Mouse (Mus musculus) cerebellum, adult 11-12 months (tissue): Measurements from ENCODE around the gene Fbxo46.

Experiments
- DNase-seq: peaks from one replicate; pipeline ENCODE4 v3.0.0; 2022

Fbxo46 gene

GRCm38 (mm10) chr7:19136673-19137334 is 17.1 kb downstream of the Fbxo46 start:
- peak; percentile 41 for DNase-seq

GRCm38 (mm10) chr7:19137380-19137779 is 17.7 kb downstream of the Fbxo46 start:
- peak; percentile 33 for DNase-seq

DNA sequence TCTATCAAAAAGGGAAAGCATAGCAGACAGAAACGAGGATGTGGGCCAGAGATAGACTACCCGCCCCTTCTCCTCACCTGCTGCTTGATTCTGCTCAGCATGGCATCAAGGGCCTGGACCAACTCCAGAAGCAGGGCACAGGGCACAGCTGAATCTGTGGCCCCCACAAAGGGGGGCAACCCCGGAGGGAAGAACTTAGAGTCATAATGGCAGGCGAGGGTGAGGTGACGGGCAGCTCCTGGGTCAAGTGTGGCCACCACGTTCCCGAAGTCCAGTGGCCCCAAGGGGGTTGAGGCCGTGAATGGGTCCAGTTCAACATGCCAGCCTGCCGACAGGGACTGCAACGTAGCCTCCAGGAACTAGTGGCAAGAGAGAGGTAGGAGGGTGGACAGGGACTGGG is 27.1 kb downstream of the Fbxo46 start:
- peak; percentile 63 for DNase-seq

DNA sequence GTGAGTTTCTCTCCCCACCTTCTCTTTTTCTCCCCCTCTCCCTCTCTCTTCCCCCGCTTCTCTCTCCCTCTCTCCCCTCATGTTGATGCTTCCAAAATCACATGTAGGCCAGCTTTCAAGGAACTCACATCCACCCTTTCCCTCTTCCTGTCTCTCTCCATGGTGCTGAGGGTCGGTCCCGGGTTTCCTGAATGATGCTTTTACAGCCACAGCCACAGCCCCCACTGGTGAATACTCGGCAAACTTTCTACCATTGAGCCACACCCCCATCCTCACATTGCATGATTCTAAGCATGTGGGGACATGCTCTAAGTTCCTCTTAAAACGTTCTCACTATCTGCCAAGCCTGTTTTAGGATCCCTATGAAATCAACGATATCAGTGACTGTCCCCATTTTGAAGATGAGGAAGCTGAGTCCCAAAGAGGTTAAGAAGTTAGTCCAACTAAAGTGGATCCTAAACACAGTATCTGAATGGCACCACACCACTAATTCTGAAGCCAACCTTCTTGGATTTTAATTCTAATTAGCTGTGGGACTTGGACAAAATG is 27.9 kb downstream of the Fbxo46 start:
- DNase-seq: no peak

- no peak for DNase-seq
These were observed 28.7 kb downstream of the Fbxo46 start for GRCm38 (mm10) chr7:19148180-19148874.

DNA sequence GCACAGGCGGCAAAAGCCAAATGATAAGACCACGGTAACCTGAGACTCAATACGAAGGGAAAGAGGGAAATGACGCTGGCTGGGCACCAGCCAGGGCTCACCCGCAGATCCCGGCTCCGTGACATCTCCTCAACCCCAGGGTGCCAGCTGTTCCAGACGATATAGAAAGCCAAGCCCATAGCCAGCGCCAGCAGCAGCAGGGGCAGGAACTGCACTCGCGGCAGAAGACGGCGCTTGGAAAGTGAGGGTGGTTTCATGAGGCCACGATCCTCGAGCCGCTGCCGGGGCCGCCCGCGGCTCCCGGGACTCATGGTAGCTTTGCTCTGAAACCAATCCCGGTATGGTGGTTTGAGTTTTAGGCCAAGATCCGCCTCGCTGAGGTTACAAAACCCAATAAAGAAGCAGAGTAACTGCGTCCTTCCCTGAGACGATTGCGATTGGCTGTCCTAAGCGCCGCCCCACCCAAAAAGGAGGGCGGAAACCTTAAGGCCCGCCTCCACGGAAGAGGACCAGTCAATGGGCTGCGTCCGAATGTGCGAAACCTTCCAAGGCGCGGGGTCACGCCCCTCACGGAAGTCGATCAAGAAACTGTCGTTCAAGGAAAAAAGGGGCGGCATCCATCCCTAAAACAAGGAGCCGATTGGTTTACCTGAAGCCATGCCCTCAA is 29.3 kb downstream of the Fbxo46 start, which contains the start of gene Qpctl:
Gene Qpctl (minus strand): TSS at position 417 of the 667 bp plus-strand sequence.
- peak; percentile 99 for DNase-seq

DNA sequence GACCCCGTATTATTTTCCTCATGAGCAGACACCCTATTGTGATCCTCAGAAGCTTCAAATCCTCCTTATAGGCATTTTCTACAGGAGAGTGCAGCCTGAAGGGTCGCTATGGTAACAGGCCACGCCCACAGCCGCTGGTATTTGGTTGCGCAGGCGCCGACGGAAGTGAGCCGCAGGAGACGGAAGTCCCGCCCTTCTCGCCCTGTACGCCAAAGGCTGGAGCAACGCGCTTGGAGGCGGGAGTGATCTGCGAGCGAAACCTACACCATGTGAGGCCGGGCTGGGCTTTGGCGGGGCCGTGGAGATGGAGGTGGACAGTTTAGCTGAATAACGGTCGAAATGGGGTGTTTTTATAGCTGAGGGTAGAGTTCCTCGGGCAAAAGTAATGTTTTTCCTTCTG is 30.0 kb downstream of the Fbxo46 start, which contains the start of gene Snrpd2:
Gene Snrpd2 (plus strand): TSS at position 97 of the 400 bp plus-strand sequence.
- peak; percentile 95 for DNase-seq

DNA sequence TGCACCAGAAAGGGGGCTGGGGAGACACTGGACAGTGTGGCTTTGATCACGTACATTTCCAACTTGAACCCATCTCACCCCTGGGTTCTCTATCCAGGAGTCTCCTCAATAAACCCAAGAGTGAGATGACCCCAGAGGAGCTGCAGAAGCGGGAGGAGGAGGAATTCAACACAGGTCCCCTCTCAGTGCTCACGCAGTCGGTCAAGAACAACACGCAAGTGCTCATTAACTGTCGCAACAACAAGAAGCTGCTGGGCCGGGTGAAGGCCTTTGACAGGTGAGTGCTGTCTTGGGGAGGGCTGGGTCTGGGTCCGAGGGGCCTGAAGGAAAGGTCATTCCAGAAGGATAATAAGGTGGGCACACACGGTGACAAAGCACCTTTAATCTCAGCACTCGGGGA is 31.5 kb downstream of the Fbxo46 start:
- DNase-seq: peak; percentile 48

GRCm38 (mm10) chr7:19154796-19155195 is 35.1 kb downstream of the Fbxo46 start:
- no peak for DNase-seq

GRCm38 (mm10) chr7:19155825-19156475 is 36.3 kb downstream of the Fbxo46 start:
- no peak for DNase-seq

- peak; percentile 91 for DNase-seq
These were observed 37.6 kb downstream of the Fbxo46 start for GRCm38 (mm10) chr7:19157160-19157800.

- no peak for DNase-seq
These were observed 38.9 kb downstream of the Fbxo46 start for GRCm38 (mm10) chr7:19158601-19159000.

DNA sequence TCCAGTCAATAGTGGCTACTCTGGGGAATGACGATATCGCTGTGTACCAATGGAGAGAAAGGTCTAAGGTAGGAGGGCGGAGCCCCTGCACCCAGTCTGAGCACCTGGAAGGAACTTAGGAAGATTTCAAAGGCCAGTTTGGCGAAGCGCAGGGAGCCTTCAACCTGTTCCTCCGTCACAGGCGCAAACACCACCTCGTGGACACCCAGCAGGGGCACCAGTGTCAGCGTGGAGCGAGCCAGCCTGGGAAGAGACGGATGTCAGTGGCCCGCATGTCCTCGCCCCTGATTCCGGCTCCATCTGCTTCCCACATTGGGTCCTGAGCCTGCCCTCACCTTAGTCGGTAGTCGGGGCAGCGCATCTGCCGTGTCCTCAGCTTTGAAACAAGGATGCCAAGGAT is 39.8 kb downstream of the Fbxo46 start:
- DNase-seq: no peak

GRCm38 (mm10) chr7:19160115-19160514 is 40.5 kb downstream of the Fbxo46 start:
- DNase-seq: no peak

GRCm38 (mm10) chr7:19162928-19163327 is 43.3 kb downstream of the Fbxo46 start:
- no peak for DNase-seq

- no peak for DNase-seq
These were observed 44.1 kb downstream of the Fbxo46 start for GRCm38 (mm10) chr7:19163752-19164151.

DNA sequence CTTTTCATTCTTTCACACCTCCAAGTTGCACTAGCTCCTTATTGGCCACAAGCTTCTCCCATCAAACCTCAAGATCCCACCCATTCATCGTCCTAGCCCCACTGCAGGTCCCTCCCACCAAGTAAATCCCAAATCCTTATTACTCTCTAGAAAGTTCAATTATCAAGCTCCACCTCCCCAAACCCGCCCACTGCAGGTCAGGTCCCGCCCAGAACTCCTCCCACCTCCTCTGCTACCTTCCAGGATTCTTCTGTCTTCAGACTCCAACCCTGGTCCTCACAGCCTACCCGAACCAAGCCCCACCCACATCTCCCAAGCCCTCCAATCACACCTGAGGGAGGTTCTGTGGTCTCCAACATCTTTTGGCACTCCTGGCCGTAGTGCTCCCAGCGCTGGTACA is 44.5 kb downstream of the Fbxo46 start:
- DNase-seq: no peak

- DNase-seq: no peak
These were observed 45.3 kb downstream of the Fbxo46 start for GRCm38 (mm10) chr7:19164978-19165377.

- no peak for DNase-seq
These were observed 46.2 kb downstream of the Fbxo46 start, which contains the start of gene Gipr for GRCm38 (mm10) chr7:19165656-19166423. Gipr (minus strand) TSS chr7:19166127.

GRCm38 (mm10) chr7:19166990-19167389 is 47.3 kb downstream of the Fbxo46 start:
- DNase-seq: no peak

- no peak for DNase-seq
These were observed 49.8 kb downstream of the Fbxo46 start for GRCm38 (mm10) chr7:19169506-19169905.

- no peak for DNase-seq
These were observed 50.5 kb downstream of the Fbxo46 start for GRCm38 (mm10) chr7:19170142-19170541.
